Mouse (Mus musculus): ENCODE results near the gene Gm49510.
A peak's percentile ranks its signal among the peaks of the same experiment; 100 is the strongest.

DNA sequence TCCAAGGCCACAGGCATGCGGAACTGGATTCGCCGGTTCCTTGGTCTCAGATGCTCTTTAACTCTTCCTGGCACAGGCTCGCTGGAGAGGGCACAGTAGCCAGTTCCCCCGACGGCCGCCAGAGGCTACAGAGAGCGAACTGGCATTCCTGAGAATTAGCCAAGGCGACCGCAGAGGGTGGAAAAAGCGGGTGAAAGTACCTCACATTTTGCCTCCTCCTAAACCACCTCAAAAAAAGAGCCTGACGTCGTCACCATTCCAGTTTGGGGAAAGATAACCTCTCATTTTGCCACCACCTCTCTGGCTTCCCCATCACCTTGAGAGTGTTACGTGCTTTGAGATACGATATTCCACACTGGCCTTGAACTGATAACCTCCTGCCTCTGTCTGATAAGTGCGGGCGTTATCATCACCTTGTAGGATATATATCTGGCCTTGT lies 23.2 kb upstream of the Gm49510 start:
- TF ChIP-seq CTCF (IDR thresholded peaks at IDR 0.05; ENCODE audit: insufficient read depth, low read length) (peak; percentile 68), POLR2A (IDR thresholded peaks at IDR 0.05; ENCODE audit: borderline replicate concordance, extremely low read depth, low read depth, low read length) (0 out of 2 replicates have a peak, but pooled peaks have one; percentile 17)

Data from lung, adult 2 months (tissue).